Mouse (Mus musculus) forebrain, embryonic 16.5 days (tissue): ENCODE data around the gene Palld. TPM values are rescaled to one million over a fixed set of nuclear protein-coding genes. Genes with fewer than 3 reads are reported as not detected.

Source experiments
- ATAC-seq: fragments of 200-750 bp; cut with Nextera tagmentation; 2 replicates; pipeline ENCODE4 v1.8.0; 2017; ENCODE audit warnings: mild to moderate bottlenecking, moderate library complexity
- H3K27ac ChIP-seq: fragments of 300-500 bp; sonication (generic); 2 replicates; pipeline ENCODE4 v1.5.1; 2014; ENCODE audit warnings: low read length, control low read depth
- H3K27me3 ChIP-seq: fragments of 300-500 bp; sonication (generic); replicated peaks from 2 replicates; pipeline ENCODE4 v1.6.1; 2014; ENCODE audit warnings: low read length; ENCODE audit not compliant: control insufficient read depth, insufficient read depth
- H3K36me3 ChIP-seq: fragments of 300-500 bp; sonication (generic); 2 replicates; pipeline ENCODE4 v1.6.1; 2014; ENCODE audit not compliant: control insufficient read depth, insufficient read depth
- H3K4me1 ChIP-seq: fragments of 300-500 bp; sonication (generic); replicated peaks from 2 replicates; pipeline ENCODE4 v1.6.1; 2014; ENCODE audit warnings: low read length; ENCODE audit not compliant: control insufficient read depth, insufficient read depth
- H3K4me2 ChIP-seq: fragments of 300-500 bp; sonication (generic); 2 replicates; pipeline ENCODE4 v1.6.1; 2014; ENCODE audit warnings: mild to moderate bottlenecking, low read length, control low read depth
- H3K4me3 ChIP-seq: fragments of 300-500 bp; sonication (generic); replicated peaks from 2 replicates; pipeline ENCODE4 v1.5.1; 2014; ENCODE audit warnings: mild to moderate bottlenecking, low read length, control low read depth
- H3K9ac ChIP-seq: fragments of 300-500 bp; sonication (generic); replicated peaks from 2 replicates; pipeline ENCODE4 v1.6.1; 2014; ENCODE audit warnings: low read depth, low read length, control low read depth
- H3K9me3 ChIP-seq: fragments of 300-500 bp; sonication (generic); 2 replicates; pipeline ENCODE4 v1.6.1; 2016; ENCODE audit warnings: low read length; ENCODE audit not compliant: control insufficient read depth
- WGBS: fragments of 180-500 bp; shearing (Covaris S2); extraction: QIAGEN DNeasy Blood & Tissue Kit; methylation state at CpG from one replicate; pipeline ENCODE4 v1.1.7; 2014; 5-methylcytosine and 5-hydroxymethylcytosine counted together
- polyA plus RNA-seq: library from polyadenylated mRNA; unstranded; fragments of >200 nt; fragmentation: Nextera tagmentation; extraction: Ambion mirVana; gene quantifications from 2 replicates; pipeline ENCODE4 v1.2.1, GENCODE M21; 2015

Palld gene
- polyA plus RNA-seq, 1 experiment from 2014 or later, result 16.8 TPM

GRCm38 (mm10) chr8:61586529-61586928 lies 316.0 kb downstream of the Palld start:
- no peaks in the 10 kb centered on the region for H3K27me3 ChIP-seq
- H3K27ac ChIP-seq, result no peak overlapping the region
- H3K9me3 ChIP-seq, result no peaks in the 10 kb centered on the region
- H3K36me3 ChIP-seq, result no peaks in the 10 kb centered on the region
- ATAC-seq, result no peak
- H3K9ac ChIP-seq, result no peak overlapping the region
- no peak overlapping the region for H3K4me2 ChIP-seq
- WGBS, result 91% methylated on average over 3 of the region's 3 CpGs
- H3K4me3 ChIP-seq, result no peak overlapping the region
- peaks cover 9% of the 10 kb centered on the region for H3K4me1 ChIP-seq

- Histone ChIP-seq H3K4me3 (no peak overlapping the region), H3K27me3 (no peaks in the 10 kb centered on the region), H3K9me3 (no peaks in the 10 kb centered on the region), H3K27ac (no peak overlapping the region), H3K4me2 (no peak overlapping the region), H3K36me3 (no peaks in the 10 kb centered on the region), H3K9ac (no peak overlapping the region), H3K4me1 (peaks cover 4% of the 10 kb centered on the region)
- 79% methylated on average over 3 of the region's 3 CpGs for WGBS
- no peak for ATAC-seq
These were observed 316.7 kb downstream of the Palld start for GRCm38 (mm10) chr8:61585746-61586145.

- H3K9ac ChIP-seq, result no peak overlapping the region
- peaks cover under 1% of the 10 kb centered on the region for H3K4me1 ChIP-seq
- H3K27ac ChIP-seq, result no peak overlapping the region
- H3K4me2 ChIP-seq, result no peak overlapping the region
- ATAC-seq, result no peak
- no peaks in the 10 kb centered on the region for H3K9me3 ChIP-seq
- no peaks in the 10 kb centered on the region for H3K27me3 ChIP-seq
- WGBS, result 90% methylated on average over 5 of the region's 5 CpGs
- H3K36me3 ChIP-seq, result no peaks in the 10 kb centered on the region
- H3K4me3 ChIP-seq, result no peak overlapping the region
These were observed 317.6 kb downstream of the Palld start for GRCm38 (mm10) chr8:61584714-61585383.

- H3K27me3 ChIP-seq, result no peaks in the 10 kb centered on the region
- H3K9me3 ChIP-seq, result no peaks in the 10 kb centered on the region
- ATAC-seq, result no peak
- no peak overlapping the region for H3K4me3 ChIP-seq
- H3K9ac ChIP-seq, result no peak overlapping the region
- H3K36me3 ChIP-seq, result no peaks in the 10 kb centered on the region
- 84% methylated on average over 8 of the region's 8 CpGs for WGBS
- H3K4me2 ChIP-seq, result no peak overlapping the region
- H3K4me1 ChIP-seq, result no peaks in the 10 kb centered on the region
- no peak overlapping the region for H3K27ac ChIP-seq
These were observed 319.9 kb downstream of the Palld start for GRCm38 (mm10) chr8:61582547-61582946.

GRCm38 (mm10) chr8:61581259-61581658 lies 321.2 kb downstream of the Palld start:
- no peak overlapping the region for H3K9ac ChIP-seq
- 83% methylated on average over 5 of the region's 5 CpGs for WGBS
- H3K9me3 ChIP-seq, result no peaks in the 10 kb centered on the region
- no peak overlapping the region for H3K27ac ChIP-seq
- H3K27me3 ChIP-seq, result no peaks in the 10 kb centered on the region
- no peak overlapping the region for H3K4me2 ChIP-seq
- H3K36me3 ChIP-seq, result no peaks in the 10 kb centered on the region
- no peak overlapping the region for H3K4me3 ChIP-seq
- no peaks in the 10 kb centered on the region for H3K4me1 ChIP-seq
- no peak for ATAC-seq

GRCm38 (mm10) chr8:61579831-61580230 lies 322.7 kb downstream of the Palld start:
- no peaks in the 10 kb centered on the region for H3K9me3 ChIP-seq
- H3K4me1 ChIP-seq, result no peaks in the 10 kb centered on the region
- no peaks in the 10 kb centered on the region for H3K36me3 ChIP-seq
- H3K9ac ChIP-seq, result no peak overlapping the region
- no peaks in the 10 kb centered on the region for H3K27me3 ChIP-seq
- H3K27ac ChIP-seq, result no peak overlapping the region
- no peak overlapping the region for H3K4me3 ChIP-seq
- H3K4me2 ChIP-seq, result no peak overlapping the region
- 84% methylated on average over 4 of the region's 4 CpGs for WGBS
- no peak for ATAC-seq

- Histone ChIP-seq H3K27ac (no peak overlapping the region), H3K9me3 (no peaks in the 10 kb centered on the region), H3K4me2 (no peak overlapping the region), H3K9ac (no peak overlapping the region), H3K4me3 (no peak overlapping the region), H3K27me3 (no peaks in the 10 kb centered on the region), H3K36me3 (no peaks in the 10 kb centered on the region), H3K4me1 (no peaks in the 10 kb centered on the region)
- WGBS, result 93% methylated on average over 6 of the region's 6 CpGs
- ATAC-seq, result no peak
These were observed 323.7 kb downstream of the Palld start for GRCm38 (mm10) chr8:61578754-61579153.

GRCm38 (mm10) chr8:61575096-61575653 lies 327.3 kb downstream of the Palld start:
- Histone ChIP-seq H3K27me3 (no peaks in the 10 kb centered on the region), H3K36me3 (no peaks in the 10 kb centered on the region), H3K9ac (no peak overlapping the region), H3K4me1 (no peaks in the 10 kb centered on the region), H3K4me2 (no peak overlapping the region), H3K27ac (no peak overlapping the region), H3K9me3 (no peaks in the 10 kb centered on the region), H3K4me3 (no peak overlapping the region)
- WGBS, result 67% methylated on average over 4 of the region's 4 CpGs
- ATAC-seq, result no peak

- WGBS, result 84% methylated on average over 7 of the region's 7 CpGs
These were observed 328.0 kb downstream of the Palld start for GRCm38 (mm10) chr8:61574526-61574925.

More at GRCm38 (mm10) chr8:61574526-61574925, 328.0 kb downstream of the Palld start:
- H3K4me2 ChIP-seq, result no peak overlapping the region
- no peak overlapping the region for H3K27ac ChIP-seq
- no peak for ATAC-seq
- H3K4me3 ChIP-seq, result no peak overlapping the region
- no peaks in the 10 kb centered on the region for H3K27me3 ChIP-seq
- no peaks in the 10 kb centered on the region for H3K36me3 ChIP-seq
- no peaks in the 10 kb centered on the region for H3K9me3 ChIP-seq
- H3K9ac ChIP-seq, result no peak overlapping the region
- H3K4me1 ChIP-seq, result no peaks in the 10 kb centered on the region
